Mouse (Mus musculus): ENCODE measurements around the gene Rngtt.

- TF ChIP-seq CHD2 (IDR thresholded peaks at IDR 0.05; ENCODE audit: low read depth, low read length) (no peak), HCFC1 (IDR thresholded peaks at IDR 0.05; ENCODE audit: borderline replicate concordance, insufficient read depth, low read length) (no peak), ZC3H11A (IDR thresholded peaks at IDR 0.05; ENCODE audit: borderline replicate concordance, low read depth, low read length) (no peak), ZNF384 (IDR thresholded peaks at IDR 0.05; ENCODE audit: low read depth, low read length) (no peak)
These were observed 160.7 kb downstream of the Rngtt start for GRCm38 (mm10) chr4:33470671-33471302.
